Mouse (Mus musculus): ENCODE measurements around the gene Mid2.
"Not testable (repeated sequence)": the region's sequence is repeated elsewhere in the genome, so short reads cannot be mapped to it uniquely, and the experiment has no call there.

Mid2 gene

GRCm38 (mm10) chrX:140664479-140665241 lies at the start of gene Mid2:
TSS of gene Mid2 (plus strand) at chrX:140664599.
- in situ Hi-C loops (cut with MboI; ENCODE audit: low sequenced_read_pairs): no loop called here

GRCm38 (mm10) chrX:140624875-140625594 lies 39.4 kb upstream of the Mid2 start:
- in situ Hi-C loops (cut with MboI; ENCODE audit: low sequenced_read_pairs): no loop called here

- in situ Hi-C loops (cut with MboI; ENCODE audit: low sequenced_read_pairs): no loop called here
Measured at GRCm38 (mm10) chrX:140638028-140638427, 26.4 kb upstream of the Mid2 start.

DNA sequence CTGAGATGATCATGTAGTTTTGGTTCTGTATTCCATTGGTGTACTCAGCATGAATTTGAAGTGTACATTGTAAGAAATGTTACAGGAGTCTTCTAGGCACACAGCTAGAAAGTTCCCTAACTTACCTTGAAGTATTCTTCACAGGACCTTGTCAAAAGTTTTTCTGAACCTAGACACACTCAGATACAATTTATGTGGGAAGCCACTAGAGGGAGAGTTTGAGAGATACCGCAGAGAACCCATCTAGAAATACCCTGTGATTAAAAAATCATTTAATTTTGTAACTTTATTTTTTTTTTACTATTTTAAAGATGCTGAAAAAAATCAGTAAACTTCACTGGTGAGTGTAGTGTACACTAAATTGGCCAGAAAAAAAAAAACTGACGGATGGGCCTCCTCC lies 24.8 kb upstream of the Mid2 start:
- in situ Hi-C loops (cut with MboI; ENCODE audit: low sequenced_read_pairs): no loop called here

DNA sequence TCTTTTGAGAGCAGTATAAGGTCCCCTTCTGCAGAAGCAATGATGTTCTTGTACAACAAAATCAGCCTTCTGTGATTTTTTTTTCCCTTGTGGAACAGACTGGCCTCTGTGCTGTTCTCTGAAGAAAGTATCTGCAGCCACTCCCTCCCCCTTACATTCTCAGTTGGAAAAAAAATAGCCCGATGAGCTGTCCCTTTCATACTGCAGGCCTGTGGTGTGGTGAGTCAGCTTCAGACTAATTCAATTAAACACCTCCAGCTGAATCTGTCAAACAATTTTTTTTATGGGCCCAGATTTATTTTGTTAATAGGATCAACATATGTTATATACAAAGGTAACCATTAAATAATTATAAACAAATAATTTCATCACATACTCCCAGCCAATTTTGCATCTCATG lies 3.7 kb upstream of the Mid2 start:
- in situ Hi-C loops (cut with MboI; ENCODE audit: low sequenced_read_pairs): no loop called here

DNA sequence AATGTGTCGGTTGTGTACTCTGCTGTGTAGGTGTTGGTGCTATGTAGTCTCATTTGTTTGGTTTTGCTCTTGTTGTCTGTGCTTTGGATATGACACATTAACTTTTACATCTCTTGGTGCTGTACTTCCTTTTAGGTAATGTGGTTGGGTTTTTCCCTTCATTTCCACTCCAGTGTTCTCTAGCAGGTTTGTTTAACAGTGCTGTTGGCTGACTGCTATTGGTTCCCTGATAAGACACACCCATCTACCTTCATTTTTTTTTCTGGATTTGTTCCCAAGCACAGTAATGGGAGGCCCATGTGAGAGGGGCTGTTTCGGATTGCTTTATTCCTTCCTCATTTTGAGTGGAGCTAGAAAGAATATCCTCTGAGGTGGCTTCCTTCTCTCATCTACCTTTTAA lies 883 bp upstream of the Mid2 start:
- in situ Hi-C loops (cut with MboI; ENCODE audit: low sequenced_read_pairs): no loop called here

- in situ Hi-C loops (cut with MboI; ENCODE audit: low sequenced_read_pairs): no loop called here
Measured at GRCm38 (mm10) chrX:140665242-140665810, 927 bp downstream of the Mid2 start.

- in situ Hi-C loops (cut with MboI; ENCODE audit: low sequenced_read_pairs): no loop called here
Measured at GRCm38 (mm10) chrX:140675444-140675843, 11.0 kb downstream of the Mid2 start.

DNA sequence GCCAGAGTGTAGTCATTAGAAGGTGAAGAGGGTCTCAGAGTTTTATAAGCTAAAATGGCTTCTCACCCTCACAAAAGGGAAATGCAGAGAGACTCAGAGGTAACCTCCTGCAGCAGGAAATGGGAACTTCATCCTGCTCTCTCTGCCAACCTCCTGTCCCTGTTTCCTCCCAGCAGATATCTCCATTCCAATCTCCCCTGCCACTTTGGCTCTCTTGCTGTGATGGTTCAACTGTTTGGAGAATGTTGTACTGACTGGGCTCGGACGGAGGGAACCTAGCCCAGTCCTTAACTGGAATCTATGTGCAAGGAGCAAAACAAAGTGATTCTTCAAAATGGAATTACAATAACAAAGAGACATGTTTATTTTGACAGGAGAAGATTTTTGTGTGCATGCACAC lies 23.9 kb downstream of the Mid2 start:
- in situ Hi-C loops (cut with MboI; ENCODE audit: low sequenced_read_pairs): no loop called here

- in situ Hi-C loops (cut with MboI; ENCODE audit: low sequenced_read_pairs): not testable (repeated sequence)
Measured at GRCm38 (mm10) chrX:140697872-140698463, 33.6 kb downstream of the Mid2 start.

DNA sequence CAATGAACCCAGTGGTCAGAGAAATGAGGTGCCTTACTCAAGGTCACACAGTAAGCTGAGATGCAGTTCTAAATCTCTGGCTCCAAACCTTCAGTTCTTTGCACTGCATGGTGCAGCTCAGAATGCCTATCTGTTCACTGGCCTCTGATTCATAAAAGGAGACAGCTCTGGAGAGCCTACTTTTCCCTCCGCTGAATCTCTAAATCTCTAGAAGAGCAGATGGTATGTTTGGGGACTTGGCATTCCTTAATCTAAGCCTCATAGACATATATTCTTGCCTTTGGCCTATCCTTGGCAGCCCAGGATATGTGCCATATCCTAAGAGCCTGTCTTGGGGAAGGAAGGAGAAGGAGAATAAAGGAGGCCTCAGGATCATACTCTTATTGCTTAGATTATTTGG lies 38.8 kb downstream of the Mid2 start:
- in situ Hi-C loops (cut with MboI; ENCODE audit: low sequenced_read_pairs): loop anchor here (25.0 kb wide), 1 partner anchor 216 kb away; no protein-coding TSS in a partner anchor

DNA sequence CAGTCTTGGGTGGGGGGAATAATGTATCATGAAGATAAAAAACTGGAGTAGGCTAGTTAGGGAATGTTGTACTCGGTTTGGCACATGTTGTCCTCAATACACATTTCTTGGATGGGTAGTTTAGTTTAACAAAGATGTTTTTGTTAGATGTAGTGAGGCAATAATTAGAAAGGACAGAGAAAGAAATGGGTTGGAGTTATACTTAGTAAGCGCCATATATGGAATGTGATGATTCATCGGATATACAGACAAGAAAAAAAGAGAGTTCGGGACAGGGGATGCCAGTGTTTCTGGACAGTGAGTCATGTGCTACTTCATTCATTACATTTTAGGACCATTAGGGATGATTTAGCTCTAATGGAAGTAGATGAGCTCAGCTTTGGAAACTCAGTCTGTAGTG lies 41.7 kb downstream of the Mid2 start:
- in situ Hi-C loops (cut with MboI; ENCODE audit: low sequenced_read_pairs): loop anchor here (25.0 kb wide), 1 partner anchor 219 kb away; no protein-coding TSS in a partner anchor

- in situ Hi-C loops (cut with MboI; ENCODE audit: low sequenced_read_pairs): loop anchor here (25.0 kb wide), 1 partner anchor 235 kb away; no protein-coding TSS in a partner anchor
Measured at GRCm38 (mm10) chrX:140722400-140722799, 58.0 kb downstream of the Mid2 start.

- in situ Hi-C loops (cut with MboI; ENCODE audit: low sequenced_read_pairs): no loop called here
Measured at GRCm38 (mm10) chrX:140738986-140739385, 74.6 kb downstream of the Mid2 start.

DNA sequence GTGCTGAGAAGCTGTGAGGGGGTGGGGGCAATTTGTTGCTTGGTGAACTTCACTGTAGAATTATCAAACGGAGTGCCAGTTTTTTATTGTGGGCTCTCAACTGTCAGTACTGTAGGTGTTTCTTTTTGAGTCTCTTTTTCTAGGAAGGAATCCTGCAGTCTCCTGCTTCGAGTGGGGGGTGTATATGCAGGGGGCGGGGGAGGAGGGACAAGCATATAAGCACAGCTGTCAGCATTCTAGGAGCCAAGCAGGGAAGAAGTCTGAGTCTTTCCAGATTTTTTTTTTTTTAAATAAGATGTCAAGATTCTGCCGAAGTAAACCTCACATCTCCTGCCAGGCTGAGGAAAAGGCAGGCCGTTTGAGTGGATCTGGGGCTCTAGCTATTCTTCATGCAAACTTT lies 78.8 kb downstream of the Mid2 start:
- in situ Hi-C loops (cut with MboI; ENCODE audit: low sequenced_read_pairs): no loop called here

- in situ Hi-C loops (cut with MboI; ENCODE audit: low sequenced_read_pairs): no loop called here
Measured at GRCm38 (mm10) chrX:140769794-140770193, 105.4 kb downstream of the Mid2 start.

DNA sequence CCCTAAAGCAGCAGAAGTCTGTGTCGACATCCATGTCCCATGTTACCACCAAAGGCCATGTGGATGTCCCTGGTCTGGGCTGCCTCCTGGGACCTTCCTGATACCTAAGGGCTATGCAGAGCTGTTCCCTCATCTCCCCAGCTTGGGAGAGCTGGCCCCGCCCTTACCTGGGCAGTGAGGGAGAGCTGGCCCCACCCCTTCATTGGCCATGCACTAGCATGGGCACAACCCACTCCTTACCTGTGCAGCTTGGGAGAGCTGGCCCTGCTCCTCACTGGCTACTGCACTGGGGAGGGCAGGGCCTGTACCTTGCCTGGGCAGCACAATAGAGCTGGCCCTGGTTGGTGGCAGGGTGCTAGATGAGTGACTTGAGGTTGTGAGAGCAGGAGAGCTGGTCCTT lies 140.9 kb downstream of the Mid2 start:
- in situ Hi-C loops (cut with MboI; ENCODE audit: low sequenced_read_pairs): no loop called here

GRCm38 (mm10) chrX:140813312-140814006 lies 149.1 kb downstream of the Mid2 start, which contains the start of gene Tex13b:
TSS of gene Tex13b (minus strand) at chrX:140813433.
- in situ Hi-C loops (cut with MboI; ENCODE audit: low sequenced_read_pairs): no loop called here
